Comparison of ENCODE assay signal across 9 mouse cellular contexts in genomic region chr12:57538588-57539550, GRCm38 (mm10). TPM values are rescaled to one million over a fixed set of nuclear protein-coding genes. Genes with fewer than 3 reads are reported as not detected.
DNase-seq lines count a peak whose midpoint lies in the region; ATAC-seq and TF ChIP-seq lines count a peak whose summit lies in the region.
"Had no signal": no experiment of that assay in that cellular context is flagged by ENCODE, and none has a peak within 500 bp of the region (broad histone marks: within the 10 kb centered on the region; RNA-seq: fewer than 3 reads in every experiment).

No protein-coding gene starts in this region.

- peak; percentile 71 for DNase-seq in lung, adult 2 months
- no peak for DNase-seq in lung, postnatal 36 days
- DNase-seq in forebrain, embryonic 11.5 days (ENCODE audit: low spot score) = peak; percentile 80
- peak; percentile 17 for DNase-seq in lung, postnatal 10 days
- no peak for DNase-seq in cerebellum, adult 9-11 months
- no peak for DNase-seq in ovary, postnatal 14 days (ENCODE audit: low spot score)
- no peak for DNase-seq in left cerebral cortex, adult 18-20 months (ENCODE audit: low spot score in 2 of 2)

- H3K27ac ChIP-seq in forebrain, embryonic 11.5 days (ENCODE audit: low read depth, low read length) = no peak overlapping the region
- H3K27ac ChIP-seq in intestine, embryonic 16.5 days (ENCODE audit: low read length) = peak overlapping the region; percentile 78

- peak overlapping the region; percentile 47 for H3K9ac ChIP-seq in forebrain, embryonic 11.5 days (ENCODE audit: low read length)
- peak overlapping the region; percentile 76 for H3K9ac ChIP-seq in intestine, embryonic 16.5 days (ENCODE audit: low read depth, low read length)

- H3K4me3 ChIP-seq in lung, adult 2 months (replicated peaks; ENCODE audit: extremely low read depth, low read depth, low read length) = peak overlapping the region; percentile 57
- H3K4me3 ChIP-seq in forebrain, embryonic 11.5 days (ENCODE audit: low read depth, low read length) = peak overlapping the region; percentile 32
- H3K4me3 ChIP-seq in intestine, embryonic 16.5 days (ENCODE audit: low read length) = peak overlapping the region; percentile 49

- peaks cover 78% of the 10 kb centered on the region for H3K27me3 ChIP-seq in forebrain, embryonic 11.5 days (ENCODE audit: control insufficient read depth, insufficient read depth, low read length)
- peaks cover 43% of the 10 kb centered on the region for H3K27me3 ChIP-seq in intestine, embryonic 16.5 days (replicated peaks; ENCODE audit: control insufficient read depth, insufficient read depth, low read length)

- H3K4me2 ChIP-seq in forebrain, embryonic 11.5 days (ENCODE audit: low read depth, low read length, severe bottlenecking) = peak overlapping the region; percentile 77
- H3K4me2 ChIP-seq in intestine, embryonic 16.5 days (ENCODE audit: low read depth, low read length) = peak overlapping the region; percentile 73

- 1% methylated on average over 63 of the region's 63 CpGs for WGBS in lung, adult 2 months
- WGBS in forebrain, embryonic 11.5 days = under 1% methylated on average over 63 of the region's 63 CpGs
- WGBS in intestine, embryonic 16.5 days = under 1% methylated on average over 63 of the region's 63 CpGs

- TF ChIP-seq POLR2A in lung, adult 2 months (IDR thresholded peaks at IDR 0.05; ENCODE audit: borderline replicate concordance, extremely low read depth, low read depth, low read length) = no peak

- no peaks in the 10 kb centered on the region for H3K9me3 ChIP-seq in forebrain, embryonic 11.5 days (ENCODE audit: control insufficient read depth, low read length)
- H3K9me3 ChIP-seq in intestine, embryonic 16.5 days (ENCODE audit: control insufficient read depth, low read length) = no peaks in the 10 kb centered on the region

- no peaks in the 10 kb centered on the region for H3K36me3 ChIP-seq in forebrain, embryonic 11.5 days (ENCODE audit: control insufficient read depth, insufficient read depth, low read length)
- no peaks in the 10 kb centered on the region for H3K36me3 ChIP-seq in intestine, embryonic 16.5 days (ENCODE audit: control insufficient read depth, insufficient read depth, low read length)

- H3K4me1 ChIP-seq in lung, adult 2 months (ENCODE audit: control insufficient read depth, insufficient read depth, low read length) = peaks cover 3% of the 10 kb centered on the region; the same call in 1 of the 2 replicates
- H3K4me1 ChIP-seq in forebrain, embryonic 11.5 days (replicated peaks; ENCODE audit: control insufficient read depth, insufficient read depth, low read length) = peaks cover 16% of the 10 kb centered on the region; the same call in 1 of the 2 replicates
- H3K4me1 ChIP-seq in intestine, embryonic 16.5 days (ENCODE audit: control insufficient read depth, insufficient read depth, low read length) = 0 out of 2 replicates have a peak, but pooled peaks cover 2% of the 10 kb centered on the region

- TF ChIP-seq CTCF in lung, adult 2 months (IDR thresholded peaks at IDR 0.05; ENCODE audit: insufficient read depth, low read length) = no peak

- peak; percentile 38 for ATAC-seq in forebrain, embryonic 11.5 days (replicated peaks; ENCODE audit: low FRiP score)
- 0 out of 2 replicates have a peak, but pooled peaks have one; percentile 12 for ATAC-seq in intestine, embryonic 16.5 days
- ATAC-seq: Patski had no signal

RNA-seq across cellular contexts. Expression of gene Foxa1, which starts 7.8 kb away (rescaled TPM):
- 28.5 and 31.1 TPM in 2 replicates for polyA plus RNA-seq in lung, adult 2 months (2012; rRNA removed)
- polyA plus RNA-seq in forebrain, embryonic 11.5 days (2014; fragmentation: Nextera tagmentation; extraction: Ambion mirVana) = 1.7 and 1.9 TPM in 2 replicates
- polyA plus RNA-seq in intestine, embryonic 16.5 days (2015; fragmentation: Nextera tagmentation; extraction: Ambion mirVana) = 2.9 and 3.3 TPM in 2 replicates
- total RNA-seq in left cerebral cortex, adult 18-20 months (2021) = not detected

RNA-seq across cellular contexts. Expression of gene Ttc6, which starts 25.0 kb away (rescaled TPM):
- 3.5 and 5.2 TPM in 2 replicates for polyA plus RNA-seq in lung, adult 2 months (2012; rRNA removed)
- polyA plus RNA-seq in forebrain, embryonic 11.5 days (2014; fragmentation: Nextera tagmentation; extraction: Ambion mirVana) = 0.44 and 0.57 TPM in 2 replicates
- polyA plus RNA-seq in intestine, embryonic 16.5 days (2015; fragmentation: Nextera tagmentation; extraction: Ambion mirVana) = 0.50 and 0.81 TPM in 2 replicates
- total RNA-seq in left cerebral cortex, adult 18-20 months (2021) = under 1 TPM in 1 of 2 experiments, not detected in 1; 0.07 TPM

Comparison
In these comparisons a context has a peak if more than half of its experiments do, and no peak if none do; other contexts are left out.
1. DNase-seq: peak in lung, adult 2 months (single experiment), forebrain, embryonic 11.5 days (single experiment) and lung, postnatal 10 days (single experiment); none in lung, postnatal 36 days (single experiment), cerebellum, adult 9-11 months (single experiment), ovary, postnatal 14 days (single experiment) and left cerebral cortex, adult 18-20 months (0 of 2).
2. Peak in every context shown above with its lines, with median percentiles within 50 percentile points of each other: H3K4me3 ChIP-seq.